Mouse (Mus musculus) brain, embryonic 14.5 days (tissue): ENCODE measurements around the gene Gnai3.

Experiments
- CTCF ChIP-seq: fragments of 200-500 bp; IDR thresholded peaks from 2 replicates; pipeline ENCODE4 v1.5.1; 2012; ENCODE audit warnings: inconsistent platforms, mild to moderate bottlenecking, moderate library complexity, borderline replicate concordance; ENCODE audit not compliant: insufficient read depth, insufficient read length; ENCODE audit errors: extremely low read depth
- POLR2A ChIP-seq: fragments of 200-500 bp; IDR thresholded peaks from 2 replicates; pipeline ENCODE4 v1.6.1; 2012; ENCODE audit warnings: mild to moderate bottlenecking, inconsistent platforms, borderline replicate concordance; ENCODE audit not compliant: poor library complexity, insufficient read depth, insufficient read length, severe bottlenecking; ENCODE audit errors: extremely low read depth

DNA sequence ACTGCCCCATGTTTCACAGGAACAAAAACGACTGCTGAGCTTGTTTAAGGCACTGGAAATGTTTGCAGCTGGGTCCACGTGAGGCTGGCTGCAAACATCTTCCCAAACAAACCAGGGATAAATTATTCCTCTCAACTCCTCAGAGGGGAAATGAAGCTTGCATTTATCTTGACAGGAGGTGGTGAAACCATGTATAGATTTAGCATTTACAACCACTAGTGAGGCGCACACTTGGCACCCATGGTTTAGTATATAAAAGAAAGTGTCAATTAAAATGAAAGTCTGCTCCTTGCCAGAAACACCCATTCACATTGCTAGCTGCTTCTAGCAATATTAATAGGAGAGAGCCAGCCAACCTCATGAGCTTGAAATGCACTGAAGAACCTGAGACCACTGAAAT is 44.4 kb downstream of the Gnai3 start:
- no peak for TF ChIP-seq CTCF
- TF ChIP-seq POLR2A = no peak
